Mouse (Mus musculus): ENCODE results near the gene Tmbim6.
A peak's percentile ranks its signal among the peaks of the same experiment; 100 is the strongest.

DNA sequence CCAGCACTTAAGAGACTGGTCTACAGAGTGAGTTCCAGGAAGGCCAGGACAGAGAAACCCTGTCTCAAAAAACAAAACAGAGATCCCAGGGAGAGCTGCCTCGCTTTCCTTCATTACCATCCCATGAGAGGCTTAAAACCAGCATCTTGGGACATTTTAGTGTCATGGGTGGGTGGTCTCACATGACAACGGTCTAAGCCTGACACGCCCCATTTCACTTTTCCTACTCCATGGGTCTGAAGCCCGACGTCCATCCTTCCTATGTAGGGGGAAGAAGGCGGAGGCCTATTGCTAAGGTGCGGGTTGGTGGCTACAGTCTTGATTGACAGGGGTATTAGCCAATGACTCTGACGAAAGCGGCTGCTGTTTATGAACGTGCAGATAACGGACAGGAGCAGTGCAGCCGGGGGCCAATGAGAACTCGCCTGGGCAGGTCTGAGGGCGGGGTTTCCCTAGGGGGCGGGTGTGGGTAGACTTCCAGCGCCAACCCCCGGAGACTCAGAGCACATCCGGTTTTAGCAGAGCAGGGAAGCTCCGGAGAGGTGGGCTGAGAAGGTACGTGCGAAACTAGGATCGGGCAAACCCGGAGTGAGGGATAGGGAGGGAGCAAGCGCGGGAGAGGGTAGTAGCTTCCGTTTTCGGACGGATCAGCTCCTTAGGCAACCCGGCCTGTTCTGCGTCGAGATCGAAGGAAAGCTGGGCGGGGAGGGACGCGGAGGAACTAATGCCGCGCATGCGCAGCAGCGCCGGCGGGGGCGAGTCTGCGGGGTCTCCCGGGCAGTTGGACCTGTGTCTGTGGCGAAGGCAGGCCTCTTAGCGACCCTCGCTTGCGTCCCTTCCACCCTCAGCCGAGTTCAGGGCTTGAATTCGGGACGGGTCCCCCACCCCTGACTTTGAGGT lies at the start of gene Tmbim6:
- TF ChIP-seq POLR2AphosphoS2 (IDR thresholded peaks at IDR 0.05; ENCODE audit: insufficient read length, low read depth), result peak; percentile 93
- peak; percentile 73 for TF ChIP-seq POLR2A (IDR thresholded peaks at IDR 0.05; ENCODE audit: insufficient read length, low read depth)
- TF ChIP-seq MYOD1 (IDR thresholded peaks at IDR 0.05; ENCODE audit: control insufficient read depth in 1 of 3, insufficient read length in 2 of 3, low read depth in 2 of 3), result no peak
- no peak for TF ChIP-seq MAX (IDR thresholded peaks at IDR 0.05; ENCODE audit: low read depth)
- TF ChIP-seq TCF12 (IDR thresholded peaks at IDR 0.05; ENCODE audit: insufficient read depth, poor library complexity, severe bottlenecking), result no peak
- no peak for TF ChIP-seq REST (IDR thresholded peaks at IDR 0.05; ENCODE audit: insufficient read depth, insufficient read length)
- TF ChIP-seq USF1 (IDR thresholded peaks at IDR 0.05; ENCODE audit: low read depth), result no peak
- no peak for TF ChIP-seq MYOG (IDR thresholded peaks at IDR 0.05; ENCODE audit: control insufficient read depth in 1 of 3, insufficient read depth in 1 of 3, insufficient read length in 2 of 3, low read depth in 2 of 3)
- TF ChIP-seq E2F4 (IDR thresholded peaks at IDR 0.05; ENCODE audit: insufficient read depth), result no peak
- TF ChIP-seq SRF (IDR thresholded peaks at IDR 0.05; ENCODE audit: control insufficient read depth, insufficient read length, low read depth), result no peak
